Mouse (Mus musculus) regulatory T cell (primary cell): ENCODE measurements around the gene Npr2.

Experiments
- in situ Hi-C: fragments of 300-600 bp; cut with MboI, MseI; formaldehyde crosslinking; loops from one replicate; pipeline ENCODE4 v1.15.1; 2025; ENCODE audit warnings: high pct_unique_total_duplicates

The Npr2 gene

GRCm38 (mm10) chr4:43669428-43669794 is 37.7 kb downstream of the Npr2 start:
- in situ Hi-C loops = no loop called here

- in situ Hi-C loops = no loop called here
Observed at GRCm38 (mm10) chr4:43672070-43672469, 40.3 kb downstream of the Npr2 start.

- in situ Hi-C loops = no loop called here
Observed at GRCm38 (mm10) chr4:43673703-43674102, 42.0 kb downstream of the Npr2 start.

- in situ Hi-C loops = no loop called here
Observed at GRCm38 (mm10) chr4:43674974-43675373, 43.2 kb downstream of the Npr2 start.

GRCm38 (mm10) chr4:43675608-43676007 is 43.9 kb downstream of the Npr2 start:
- in situ Hi-C loops = no loop called here

GRCm38 (mm10) chr4:43678541-43678940 is 46.8 kb downstream of the Npr2 start:
- in situ Hi-C loops = no loop called here

- in situ Hi-C loops = no loop called here
Observed at GRCm38 (mm10) chr4:43679416-43680043, 47.8 kb downstream of the Npr2 start.

GRCm38 (mm10) chr4:43690021-43690420 is 58.3 kb downstream of the Npr2 start:
- in situ Hi-C loops = no loop called here

GRCm38 (mm10) chr4:43691026-43691425 is 59.3 kb downstream of the Npr2 start:
- in situ Hi-C loops = no loop called here

- in situ Hi-C loops = no loop called here
Observed at GRCm38 (mm10) chr4:43693806-43694241, 62.1 kb downstream of the Npr2 start.

GRCm38 (mm10) chr4:43694439-43695248 is 62.9 kb downstream of the Npr2 start:
- in situ Hi-C loops = no loop called here

GRCm38 (mm10) chr4:43695249-43695671 is 63.5 kb downstream of the Npr2 start:
- in situ Hi-C loops = no loop called here

- in situ Hi-C loops = no loop called here
Observed at GRCm38 (mm10) chr4:43696561-43696960, 64.8 kb downstream of the Npr2 start.

GRCm38 (mm10) chr4:43700707-43701106 is 69.0 kb downstream of the Npr2 start, which contains the start of gene Olfr70:
Gene Olfr70 (minus strand): TSS chr4:43700807.
- in situ Hi-C loops = no loop called here
